Mouse (Mus musculus) cerebellum, adult 9-11 months (tissue): ENCODE data around the gene Ech1.

ENCODE experiments used
- DNase-seq: peaks from one replicate; pipeline ENCODE4 v3.0.0; 2022

Ech1 gene

GRCm38 (mm10) chr7:28806869-28807268, 18.1 kb upstream of the Ech1 start:
- DNase-seq = peak; percentile 49

- peak; percentile 65 for DNase-seq
Observed at GRCm38 (mm10) chr7:28807641-28808220, 17.3 kb upstream of the Ech1 start.

- peak; percentile 66 for DNase-seq
Observed at GRCm38 (mm10) chr7:28808221-28808941, 16.6 kb upstream of the Ech1 start, which contains the start of gene Hnrnpl. Hnrnpl (plus strand) TSS chr7:28808541.

GRCm38 (mm10) chr7:28808957-28809393, 16.0 kb upstream of the Ech1 start:
- peak; percentile 96 for DNase-seq

- peak; percentile 82 for DNase-seq
Observed at GRCm38 (mm10) chr7:28809401-28810089, 15.5 kb upstream of the Ech1 start.

- DNase-seq = peak; percentile 100
Observed at GRCm38 (mm10) chr7:28810107-28811066, 14.6 kb upstream of the Ech1 start.

GRCm38 (mm10) chr7:28811228-28811627, 13.8 kb upstream of the Ech1 start:
- peak; percentile 94 for DNase-seq

GRCm38 (mm10) chr7:28811640-28812275, 13.3 kb upstream of the Ech1 start:
- DNase-seq = peak; percentile 52

GRCm38 (mm10) chr7:28812436-28812835, 12.6 kb upstream of the Ech1 start:
- peak; percentile 47 for DNase-seq

- peak; percentile 45 for DNase-seq
Observed at GRCm38 (mm10) chr7:28812949-28813348, 12.1 kb upstream of the Ech1 start.

GRCm38 (mm10) chr7:28814306-28815034, 10.5 kb upstream of the Ech1 start:
- no peak for DNase-seq

- DNase-seq = no peak
Observed at GRCm38 (mm10) chr7:28815230-28815629, 9.8 kb upstream of the Ech1 start.

GRCm38 (mm10) chr7:28816201-28816600, 8.8 kb upstream of the Ech1 start:
- no peak for DNase-seq

- DNase-seq = no peak
Observed at GRCm38 (mm10) chr7:28816920-28817319, 8.1 kb upstream of the Ech1 start.

- DNase-seq = no peak
Observed at GRCm38 (mm10) chr7:28817524-28817923, 7.5 kb upstream of the Ech1 start.

- no peak for DNase-seq
Observed at GRCm38 (mm10) chr7:28817957-28818356, 7.1 kb upstream of the Ech1 start.

GRCm38 (mm10) chr7:28818436-28818835, 6.6 kb upstream of the Ech1 start:
- DNase-seq = peak; percentile 57

- no peak for DNase-seq
Observed at GRCm38 (mm10) chr7:28818861-28819452, 6.1 kb upstream of the Ech1 start.

GRCm38 (mm10) chr7:28819571-28819970, 5.4 kb upstream of the Ech1 start:
- DNase-seq = no peak

GRCm38 (mm10) chr7:28820358-28821260, 4.4 kb upstream of the Ech1 start:
- DNase-seq = peak; percentile 27
